Mouse (Mus musculus): ENCODE measurements at regions not wholly inside any gene's neighbourhood (a gene's known extent, or its start where the extent isn't known, plus 50 kb on each side); places are given as distances from the start of the nearest gene placed in this dataset.

DNA sequence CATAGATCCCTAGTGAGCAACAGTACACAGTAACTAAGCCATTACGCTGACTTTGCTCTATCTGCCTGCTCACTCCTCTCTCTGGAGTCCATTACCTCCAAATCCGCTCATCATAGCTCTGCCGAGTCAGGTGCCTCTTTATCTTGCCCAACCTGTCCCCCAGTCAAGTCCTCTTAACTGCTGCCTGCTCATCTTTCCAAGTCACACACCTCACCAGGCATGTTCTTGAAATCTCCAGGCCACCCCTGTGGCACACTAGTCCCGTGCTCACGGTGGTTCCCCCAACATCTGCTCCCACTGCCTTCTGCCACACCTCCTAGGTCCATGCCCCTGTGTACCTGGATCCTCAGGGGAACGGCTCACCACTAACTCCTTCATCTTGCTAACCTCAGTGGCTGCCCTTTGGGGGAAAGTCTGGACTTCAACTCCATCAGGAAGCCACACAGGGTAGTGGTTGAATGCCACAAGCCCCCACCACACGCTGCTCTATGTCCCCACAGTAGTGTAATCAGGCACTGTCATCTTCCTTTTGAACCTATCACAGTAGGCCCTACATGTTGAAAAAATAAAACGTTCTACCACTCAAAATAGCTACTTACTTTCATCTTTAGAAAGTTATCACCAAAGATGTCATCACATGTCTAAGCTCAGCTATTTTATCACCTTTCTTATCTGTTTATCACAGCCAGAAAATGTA is 126.3 kb upstream of the Klf14 start:
- no peak for DNase-seq (ENCODE audit: low spot score)

DNA sequence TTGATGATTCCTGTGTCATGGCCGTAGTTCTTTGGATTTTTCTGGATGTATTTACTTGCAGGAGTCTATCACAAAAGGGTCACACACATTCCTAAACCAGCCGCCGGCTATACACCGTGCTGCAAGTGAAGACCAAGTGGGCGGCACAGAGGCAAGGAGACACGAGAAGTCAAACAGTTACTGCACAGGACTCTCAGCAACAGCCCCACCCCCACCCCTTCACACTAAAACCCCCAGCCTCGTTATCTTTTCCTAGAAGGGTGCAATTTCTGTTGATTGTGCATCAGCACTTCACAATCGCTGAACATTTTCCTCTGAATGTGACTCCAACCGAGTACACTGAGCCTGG is 126.9 kb upstream of the Klf14 start:
- DNase-seq (ENCODE audit: low spot score) = no peak

DNA sequence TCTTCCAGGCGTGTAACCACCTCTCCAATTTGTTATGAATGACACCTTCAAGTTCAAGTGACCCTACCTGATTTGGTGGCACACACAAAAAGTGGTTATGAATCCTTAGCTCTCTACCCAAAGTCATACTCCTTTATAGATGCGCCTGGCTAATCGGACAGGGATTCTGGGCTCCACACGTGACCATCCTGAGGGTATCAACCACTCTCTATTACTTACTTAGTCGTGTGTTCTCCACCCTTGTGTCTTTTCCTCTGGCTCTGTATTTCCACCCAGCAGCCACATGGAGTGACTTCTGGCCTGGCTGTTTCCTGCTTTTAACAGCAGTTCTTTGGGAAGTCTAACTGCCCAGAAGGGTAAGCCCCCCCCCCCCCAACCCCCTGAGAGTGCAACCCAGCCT is 127.4 kb upstream of the Klf14 start:
- no peak for DNase-seq (ENCODE audit: low spot score)

DNA sequence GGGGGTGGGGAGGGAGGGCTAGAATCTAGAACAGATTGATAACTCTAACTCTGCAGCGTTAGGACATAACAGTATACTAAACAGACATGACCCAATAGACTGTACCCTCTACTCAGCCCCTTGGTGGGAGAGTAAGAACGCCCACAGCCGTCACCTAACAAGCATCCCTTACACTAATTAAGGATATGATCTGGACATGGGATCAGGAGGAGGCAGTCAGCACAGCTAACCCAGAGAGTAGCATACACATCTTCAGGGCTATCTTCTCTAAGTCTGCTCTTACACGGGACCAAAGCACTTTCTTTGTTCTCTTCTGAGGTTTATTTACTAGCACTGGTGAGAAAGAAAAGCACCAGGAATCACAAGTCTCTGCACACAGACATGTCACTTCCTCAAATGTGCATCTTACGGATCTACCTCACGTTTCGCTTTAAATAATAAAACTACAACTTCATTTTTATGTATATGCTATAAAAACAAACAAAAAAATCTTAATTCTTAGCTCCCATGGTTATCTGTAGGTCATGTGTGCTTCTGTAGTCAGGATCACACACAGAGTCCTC is 128.0 kb upstream of the Klf14 start:
- no peak for DNase-seq (ENCODE audit: low spot score)

DNA sequence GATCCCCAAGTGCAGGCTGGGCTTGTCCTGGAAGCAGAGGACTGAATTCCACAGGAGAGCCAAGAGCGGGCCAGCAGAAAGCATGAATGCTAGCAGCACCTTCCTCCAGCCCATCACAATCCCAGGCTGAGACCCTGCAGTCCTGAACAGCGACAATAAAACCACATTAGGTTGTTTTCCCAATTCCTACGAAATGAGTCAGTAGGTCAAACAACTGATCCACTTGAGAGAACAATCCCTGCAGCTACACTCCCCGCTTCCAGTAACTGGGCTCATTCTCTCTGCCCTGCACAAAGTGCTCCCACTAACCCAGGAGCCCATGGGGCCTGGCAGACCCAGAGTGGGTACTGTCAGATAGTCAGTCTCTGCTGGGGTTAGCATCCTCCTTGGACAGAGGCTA is 128.6 kb upstream of the Klf14 start:
- no peak for DNase-seq (ENCODE audit: low spot score)

DNA sequence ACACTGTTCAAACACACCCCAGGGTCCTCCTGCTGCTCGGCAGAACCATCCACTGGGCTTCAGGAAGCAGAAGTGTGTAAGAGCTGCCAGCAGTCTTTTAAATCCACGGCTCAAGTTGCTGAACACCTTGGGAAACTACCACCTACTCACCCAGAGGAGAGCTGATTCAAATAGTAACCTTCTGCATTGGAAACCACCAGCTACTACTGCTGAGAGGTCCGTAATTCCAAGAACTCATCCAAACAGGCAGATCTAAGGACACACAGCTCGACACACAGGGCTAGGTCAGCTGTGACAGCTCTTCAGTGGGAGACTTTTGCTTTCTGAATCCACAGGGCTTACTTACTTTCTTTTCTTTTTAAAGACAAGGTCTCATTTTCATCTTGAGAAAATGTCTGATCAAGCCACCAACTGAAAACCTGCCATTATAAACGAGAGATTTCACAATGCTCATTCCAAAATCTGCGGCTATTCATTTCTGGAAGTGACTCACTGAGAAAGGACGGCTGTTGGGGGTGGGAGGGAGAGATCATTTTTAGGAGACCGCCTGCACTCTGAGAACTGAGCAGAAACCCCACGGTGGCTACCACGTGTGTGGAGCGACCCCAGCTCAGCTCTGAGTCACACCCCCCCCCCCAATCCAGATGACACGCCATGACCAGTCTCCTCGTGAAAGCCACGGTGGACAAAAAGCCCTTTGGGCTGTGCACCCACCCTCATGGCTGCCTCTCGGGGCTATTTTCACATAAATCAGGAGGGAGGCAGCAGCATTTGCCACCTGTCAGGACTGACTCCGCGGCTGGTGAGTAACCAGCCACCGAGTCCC is 129.5 kb upstream of the Klf14 start:
- no peak for DNase-seq (ENCODE audit: low spot score)

DNA sequence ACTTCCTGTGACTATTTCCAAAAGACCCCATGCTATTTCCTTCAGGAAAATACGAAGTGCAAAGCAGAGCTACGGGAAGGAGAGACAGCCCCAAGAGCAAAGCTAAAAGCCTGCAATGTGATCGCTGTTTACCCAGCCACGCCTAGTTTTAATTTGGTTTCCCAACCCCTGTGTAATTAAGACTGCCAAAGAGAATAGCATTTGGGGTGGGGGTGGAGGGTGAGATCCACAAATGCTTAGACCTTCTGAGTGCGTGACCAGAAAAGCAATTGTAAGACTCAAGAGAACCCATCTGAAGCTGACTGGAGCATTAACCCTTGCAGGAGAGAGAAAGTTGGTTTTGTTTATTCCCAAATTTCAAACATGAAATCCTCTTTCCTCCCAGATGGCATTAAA is 130.1 kb upstream of the Klf14 start:
- DNase-seq (ENCODE audit: low spot score) = no peak

DNA sequence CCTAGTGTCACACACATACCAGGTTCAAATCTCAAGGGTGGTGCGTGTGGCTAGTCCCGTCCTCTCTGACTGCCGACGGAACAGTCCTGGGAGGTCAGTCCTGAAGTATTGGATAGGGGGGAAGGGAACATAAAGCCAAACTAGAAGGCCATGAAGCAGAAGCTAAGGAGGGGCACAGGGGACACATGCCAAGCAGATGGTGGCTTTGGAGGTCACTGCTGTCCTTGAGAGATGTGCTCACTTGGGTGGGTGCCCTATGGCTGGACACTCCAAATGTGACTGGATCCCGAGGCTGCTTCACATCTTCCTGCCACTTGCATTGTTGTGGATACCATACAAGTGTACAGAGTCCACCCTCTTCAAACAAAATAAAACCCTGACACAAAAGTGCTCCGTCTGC is 131.4 kb upstream of the Klf14 start:
- DNase-seq (ENCODE audit: low spot score) = no peak

DNA sequence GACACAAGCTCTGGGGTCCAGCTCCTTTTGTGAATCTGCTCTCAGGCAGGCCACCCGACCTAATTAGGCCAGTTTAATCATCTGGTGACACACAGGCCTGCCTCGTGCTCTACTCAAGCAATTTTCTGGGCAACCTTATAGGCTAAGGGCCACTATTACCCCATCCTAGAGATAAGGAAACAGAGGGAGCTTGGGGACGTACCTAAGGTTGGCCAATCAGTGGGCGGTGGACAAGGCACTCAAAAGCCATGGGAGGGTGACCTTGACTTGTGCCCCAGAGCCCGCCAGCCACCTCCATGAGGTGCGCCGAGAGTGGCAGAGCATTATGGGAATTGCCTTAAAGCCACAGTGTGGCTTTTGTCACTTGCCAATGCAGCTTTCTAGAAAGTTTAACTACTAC is 131.9 kb upstream of the Klf14 start:
- DNase-seq (ENCODE audit: low spot score) = no peak

DNA sequence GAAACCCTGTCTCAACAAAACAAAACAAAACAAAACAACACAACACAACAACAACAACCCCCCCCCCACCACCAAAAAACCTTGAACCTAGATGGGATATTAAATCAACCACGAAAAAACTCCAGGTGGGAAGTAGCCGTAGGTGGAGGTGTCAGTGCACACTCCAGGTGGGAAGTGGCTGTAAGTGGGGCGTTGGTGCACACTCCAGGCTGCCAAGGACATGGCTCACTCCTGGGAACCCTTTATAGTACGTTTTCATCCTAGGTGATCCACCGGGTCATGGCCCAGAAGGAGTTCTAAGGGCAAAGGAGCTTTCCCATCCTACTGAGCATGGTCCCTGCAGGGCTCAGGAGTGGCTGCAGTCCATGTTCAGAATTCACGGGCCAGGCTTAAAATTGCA is 133.4 kb upstream of the Klf14 start:
- no peak for DNase-seq (ENCODE audit: low spot score)

DNA sequence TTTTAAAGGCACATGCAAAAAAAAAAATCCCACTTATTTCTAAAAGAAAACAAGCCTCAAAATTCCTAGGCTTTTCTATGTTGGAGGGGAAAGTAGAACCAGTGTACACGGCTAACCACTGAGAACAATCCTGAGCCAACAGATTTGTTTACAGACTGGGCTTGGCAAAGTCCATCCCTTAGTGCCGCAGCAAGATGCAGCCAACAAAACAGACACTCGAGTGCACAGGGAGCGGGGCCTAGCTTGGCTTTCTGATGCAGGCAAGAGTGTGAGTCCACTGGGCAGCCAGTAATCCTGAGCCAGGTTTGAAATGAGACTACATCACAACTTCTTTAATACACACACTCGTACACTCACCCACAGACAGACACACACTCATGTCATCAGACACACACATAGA is 133.9 kb upstream of the Klf14 start:
- no peak for DNase-seq (ENCODE audit: low spot score)

DNA sequence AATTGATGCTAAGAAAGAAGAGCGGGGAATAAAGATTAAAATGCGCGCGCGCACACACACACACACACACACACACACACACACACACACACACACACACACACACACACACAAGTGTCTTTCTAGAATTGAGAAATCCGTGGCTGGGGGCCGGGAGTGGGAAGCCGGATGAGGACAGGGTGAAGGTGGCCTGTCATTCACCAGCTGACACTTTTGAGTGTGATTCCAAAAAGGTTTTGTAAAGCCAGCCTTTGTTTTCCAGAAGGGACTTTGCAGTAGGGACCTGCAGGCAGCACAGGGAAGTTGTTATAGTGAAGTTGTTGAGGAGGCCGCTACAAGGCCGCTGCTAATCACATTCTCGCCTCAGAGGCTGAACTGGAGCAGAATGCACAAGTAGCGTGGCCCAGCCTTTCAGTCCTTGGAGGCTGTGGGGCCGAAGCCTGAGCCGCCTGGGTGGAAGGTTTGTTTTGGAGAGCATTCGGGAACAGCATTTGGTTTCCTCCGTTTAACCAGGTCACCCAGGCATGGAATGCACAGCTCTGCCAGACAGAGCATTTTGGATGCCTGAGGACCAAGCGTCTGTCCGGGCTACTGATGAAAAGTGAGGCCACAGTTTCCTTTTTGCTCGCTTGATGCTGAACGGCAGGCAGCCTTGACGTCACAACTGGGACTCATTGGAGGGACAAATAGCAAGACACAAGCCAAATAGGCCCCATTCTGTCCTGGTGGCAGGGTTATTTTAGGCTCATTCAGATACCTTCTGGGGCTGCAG is 137.3 kb upstream of the Klf14 start:
- peak; percentile 50 for DNase-seq (ENCODE audit: low spot score)

DNA sequence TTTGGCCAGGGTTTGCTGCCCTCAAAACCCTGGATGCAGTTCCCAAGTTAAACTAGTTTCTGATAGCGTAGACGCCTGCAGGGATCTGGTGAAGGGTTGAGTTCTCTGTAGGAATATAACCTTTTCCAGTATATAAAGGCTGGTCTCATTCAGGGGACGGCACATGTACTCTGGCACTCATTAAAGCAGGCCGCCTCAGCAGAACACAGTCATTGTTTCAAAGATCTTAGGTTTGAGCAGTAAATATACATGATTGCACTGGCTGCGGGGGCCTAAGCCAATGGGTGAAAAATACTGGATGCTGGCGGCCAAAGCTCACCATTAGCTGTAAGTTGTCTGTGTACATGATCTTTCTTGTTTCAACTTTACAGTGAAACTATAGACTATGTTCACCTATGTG is 137.9 kb upstream of the Klf14 start:
- DNase-seq (ENCODE audit: low spot score) = no peak

DNA sequence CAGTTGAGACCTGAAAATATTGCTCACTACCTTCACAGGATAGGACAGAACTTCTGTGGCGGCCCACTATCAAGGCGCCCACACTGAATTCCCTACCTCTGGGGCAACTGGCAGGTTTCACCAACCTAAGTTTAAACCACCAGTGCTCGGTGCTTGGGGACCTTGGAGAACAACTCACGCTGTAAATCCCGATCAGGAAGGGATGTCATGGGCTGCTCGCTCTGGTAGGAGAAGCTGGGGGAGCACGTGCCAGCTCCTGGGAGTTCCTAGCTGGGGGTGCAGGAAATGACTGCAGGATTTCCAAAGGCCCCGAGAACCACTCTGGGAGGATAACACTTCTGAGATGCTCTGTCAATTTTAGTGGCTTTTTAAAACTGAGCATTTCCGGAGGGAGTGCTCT is 138.4 kb upstream of the Klf14 start:
- no peak for DNase-seq (ENCODE audit: low spot score)

DNA sequence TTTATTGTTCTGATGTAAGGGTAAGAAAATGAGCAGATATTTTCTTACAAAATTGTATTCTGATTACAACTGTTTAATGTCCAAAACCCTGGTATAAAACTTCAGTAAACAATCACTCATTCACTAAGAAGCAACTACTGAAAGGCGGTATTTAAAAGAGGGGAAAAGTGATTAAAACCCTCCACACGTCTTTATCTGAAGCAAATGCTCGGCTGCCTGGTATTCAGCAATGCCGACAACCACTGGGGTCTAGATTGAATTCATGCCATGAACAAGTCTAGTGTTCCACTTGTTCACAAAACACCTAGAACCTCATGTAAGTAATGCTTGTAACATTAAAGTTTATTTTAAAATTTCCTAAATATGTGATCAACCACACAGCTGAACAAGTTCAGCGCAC is 139.2 kb upstream of the Klf14 start:
- DNase-seq (ENCODE audit: low spot score) = no peak

DNA sequence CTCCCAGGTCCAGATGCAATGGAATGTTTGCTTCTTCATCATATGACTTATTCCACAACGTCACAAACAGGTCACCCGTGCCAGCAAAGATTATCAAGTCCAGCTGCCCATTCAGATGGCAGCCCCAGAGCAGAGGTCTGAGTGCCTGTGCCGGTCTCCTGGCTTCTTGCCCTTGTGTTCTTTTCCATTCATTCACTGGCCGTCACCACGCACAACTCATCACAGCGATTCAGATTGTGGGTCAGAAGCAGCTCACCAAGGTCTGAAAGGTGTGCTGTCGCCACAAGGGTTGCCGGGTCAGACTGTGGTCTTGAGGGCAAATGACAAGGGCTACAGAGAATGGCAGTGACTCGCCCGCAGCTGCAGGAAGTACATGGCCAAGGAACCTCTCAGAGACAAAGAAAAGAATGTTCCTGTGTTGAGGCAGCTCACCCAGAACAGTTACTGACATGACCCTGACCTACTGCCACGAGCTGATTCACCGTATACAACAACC is 141.3 kb upstream of the Klf14 start:
- DNase-seq (ENCODE audit: low spot score) = no peak

DNA sequence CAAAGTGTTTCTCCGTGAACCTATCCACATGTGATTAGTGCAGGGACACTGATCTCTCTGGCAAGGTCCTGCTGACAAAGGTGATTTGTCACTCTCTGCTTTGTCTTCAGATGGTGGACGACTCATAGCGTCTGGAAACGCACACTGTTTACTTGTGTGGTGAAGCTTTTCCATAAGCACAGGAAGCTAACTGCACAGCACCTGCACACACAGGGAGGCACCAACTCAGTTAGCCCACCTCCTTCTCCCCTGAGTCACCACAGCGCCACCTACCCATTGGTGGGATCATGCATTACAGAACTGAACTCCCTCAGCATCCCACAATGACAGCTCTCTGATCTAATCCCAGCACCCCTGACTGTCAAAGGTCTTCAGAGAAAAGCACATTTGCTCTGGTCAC is 141.9 kb upstream of the Klf14 start:
- DNase-seq (ENCODE audit: low spot score) = no peak

DNA sequence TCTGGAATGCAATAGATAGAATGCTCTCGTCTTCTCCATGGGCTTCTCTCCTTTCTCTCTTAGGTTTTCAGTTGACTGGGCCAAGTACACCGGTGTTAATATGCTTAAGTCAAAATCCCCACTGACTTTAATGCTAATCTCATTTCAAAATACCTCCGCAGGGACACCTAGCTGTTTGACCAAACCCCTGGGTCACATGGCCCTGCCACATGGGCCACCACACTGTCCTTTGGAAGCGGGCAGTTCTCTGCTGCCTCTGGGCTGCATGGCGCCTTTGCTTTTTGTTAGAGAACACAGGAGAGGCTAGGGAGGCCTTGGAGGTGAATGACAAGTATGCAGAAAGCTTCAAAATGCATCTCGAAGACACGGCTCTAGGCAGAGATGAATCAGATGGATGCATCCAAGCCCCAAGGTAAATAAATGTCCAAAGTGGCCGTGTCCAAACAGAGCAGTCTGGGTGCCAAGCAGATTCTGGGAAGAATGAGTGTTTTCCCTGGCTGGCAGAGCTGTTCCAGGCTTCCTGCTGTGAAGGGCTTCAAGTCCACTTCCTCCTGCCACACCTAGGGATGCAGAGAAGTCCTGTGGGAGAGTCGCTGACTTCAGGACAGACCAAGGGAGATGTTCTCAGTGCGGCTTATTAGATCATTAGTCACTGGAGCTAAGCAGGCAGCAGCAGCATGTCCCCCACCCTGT is 147.4 kb upstream of the Klf14 start:
- DNase-seq (ENCODE audit: low spot score) = no peak

DNA sequence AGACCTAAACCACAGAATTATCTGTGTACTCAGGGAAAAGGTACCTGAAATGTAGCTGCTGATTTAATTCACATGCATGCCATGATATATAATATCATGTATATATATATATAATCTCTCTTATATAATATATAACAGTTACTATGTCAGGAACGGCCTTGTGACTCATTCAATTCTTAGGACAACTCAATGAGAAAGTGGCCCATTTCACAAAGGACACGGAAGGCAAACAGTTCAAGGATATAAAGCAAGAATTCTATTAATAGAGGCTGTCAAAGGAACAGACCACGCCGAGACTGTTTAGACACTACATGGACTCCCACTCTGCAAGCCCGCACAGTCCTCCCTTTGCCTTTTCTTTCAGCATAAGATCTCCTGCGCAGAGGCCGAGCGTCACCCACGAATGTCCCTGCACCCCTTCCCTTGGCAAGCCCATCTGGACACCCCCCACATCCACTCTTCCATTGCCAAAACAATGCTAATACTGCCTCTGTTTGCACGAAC is 148.0 kb upstream of the Klf14 start:
- no peak for DNase-seq (ENCODE audit: low spot score)

DNA sequence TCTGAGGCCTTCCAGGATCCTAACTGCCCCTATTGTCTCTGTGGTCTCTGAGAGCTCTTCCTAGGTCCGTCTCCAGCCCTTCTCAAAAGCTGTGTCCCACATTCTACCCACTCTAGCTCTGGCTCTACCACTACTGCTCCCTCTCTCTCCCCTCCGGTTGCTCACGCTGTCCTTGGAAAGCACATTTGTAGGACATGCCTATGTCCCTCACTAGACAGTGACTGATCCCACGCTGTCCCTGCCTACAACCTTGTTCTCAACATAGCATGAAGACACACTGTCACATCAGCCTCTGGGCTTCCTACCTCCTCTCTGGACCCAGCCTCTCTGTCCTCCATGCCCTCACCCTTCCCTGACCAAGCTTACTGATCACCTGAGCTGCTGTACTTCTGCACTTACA is 148.5 kb upstream of the Klf14 start:
- no peak for DNase-seq (ENCODE audit: low spot score)

DNA sequence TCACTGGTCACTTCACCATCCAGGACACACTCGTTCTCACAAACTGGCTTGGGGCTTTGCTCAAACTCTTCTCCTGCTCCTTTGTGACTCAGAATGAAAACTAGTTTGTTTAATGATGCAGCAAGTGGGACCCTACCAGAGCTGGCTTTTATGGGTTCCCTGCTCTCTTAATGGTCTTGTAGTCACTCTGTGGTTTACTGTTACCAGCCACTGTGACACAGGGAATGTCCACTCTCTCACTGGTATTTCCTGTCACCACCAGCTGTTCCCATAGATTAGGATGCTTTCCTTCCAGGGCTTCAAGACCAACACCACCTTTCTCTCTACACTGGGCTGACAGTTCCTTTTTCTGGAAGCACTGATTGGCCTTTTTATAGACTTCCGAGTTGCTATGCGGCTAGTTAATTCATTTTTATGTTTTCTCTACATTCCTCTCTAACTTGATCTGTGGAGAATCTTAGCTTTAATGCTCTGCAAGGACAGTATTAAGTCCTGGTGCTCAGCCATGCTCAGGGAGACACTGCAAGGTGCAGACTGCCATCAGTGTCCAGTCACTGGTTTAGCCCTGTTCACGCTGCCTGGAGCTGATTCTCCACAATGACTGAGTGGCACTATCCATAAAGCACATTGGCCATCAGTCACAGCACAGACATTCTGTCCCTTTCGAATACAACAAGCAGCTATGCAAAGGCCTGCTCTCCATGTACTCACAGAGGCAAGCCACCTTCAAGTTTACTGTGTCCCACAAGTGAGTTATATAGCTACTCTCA is 149.2 kb upstream of the Klf14 start:
- no peak for DNase-seq (ENCODE audit: low spot score)

Measured in embryo, embryonic 10 days (tissue).